Mouse (Mus musculus): Measurements from ENCODE around the gene Snrpd2.

DNA sequence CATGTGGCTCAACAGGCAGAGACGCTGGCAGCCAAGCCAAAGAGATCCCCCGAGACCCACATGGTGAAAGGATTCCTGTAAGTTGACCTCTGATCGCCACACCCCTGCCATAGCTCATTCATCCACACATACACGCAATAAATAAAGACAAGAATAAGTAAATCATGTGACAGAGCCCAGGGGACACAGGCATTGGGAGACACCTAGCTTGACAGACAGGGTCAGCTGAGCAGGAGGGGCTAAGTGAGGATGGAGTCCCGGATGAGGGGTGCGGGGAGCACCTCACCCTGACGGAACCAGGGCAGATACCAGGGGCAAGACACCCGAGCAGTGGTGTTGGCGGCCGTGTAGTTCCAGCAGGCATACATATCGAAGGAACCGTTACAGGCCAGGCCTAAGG lies 14.2 kb downstream of the Snrpd2 start:
- TF ChIP-seq CTCF (IDR thresholded peaks at IDR 0.05; ENCODE audit: extremely low read depth, insufficient read depth, insufficient read length, insufficient replicate concordance) (no peak), POLR2A (IDR thresholded peaks at IDR 0.05; ENCODE audit: low read depth, low read length) (no peak)

All from spleen, adult 2 months (tissue).